22 mouse cellular contexts compared by ENCODE assay signal in the genomic region with DNA sequence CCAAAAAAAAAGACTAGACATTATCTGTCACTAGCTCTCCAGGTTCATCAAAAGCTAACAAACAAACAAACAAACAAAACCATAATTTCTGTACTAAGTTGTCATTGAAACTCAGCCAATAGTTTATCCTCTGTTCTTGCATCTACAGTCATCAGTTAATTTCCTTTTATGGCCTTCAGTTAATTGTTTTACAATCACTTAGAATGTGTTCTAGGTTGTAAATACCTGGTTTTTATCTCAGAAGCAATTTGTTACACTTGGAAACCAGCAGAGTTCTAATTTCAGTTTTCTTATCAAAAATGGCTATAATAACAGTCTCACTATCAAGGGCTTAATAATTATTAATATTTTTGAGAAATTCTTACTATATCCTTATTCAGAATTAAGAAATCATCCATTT. TPM values are rescaled to one million over a fixed set of nuclear protein-coding genes. Genes with fewer than 3 reads are reported as not detected.
A peak's percentile ranks its signal among the peaks of the same experiment; 100 is the strongest.
DNase-seq lines count a peak whose midpoint lies in the region; ATAC-seq and TF ChIP-seq lines count a peak whose summit lies in the region.
"Had no signal": no experiment of that assay in that cellular context is flagged by ENCODE, and none has a peak within 500 bp of the region (broad histone marks: within the 10 kb centered on the region; RNA-seq: fewer than 3 reads in every experiment).

No protein-coding gene starts in this region.

- 0 out of 2 replicates have a peak, but pooled peaks have one; percentile 23 for ATAC-seq in intestine, embryonic 14.5 days (replicated peaks; ENCODE audit: low FRiP score, low TSS enrichment, low read depth)
- ATAC-seq in intestine, embryonic 15.5 days: peak; percentile 82
- 0 out of 2 replicates have a peak, but pooled peaks have one; percentile 60 for ATAC-seq in intestine, postnatal 0 days
- ATAC-seq: forebrain, embryonic 13.5 days; forebrain, embryonic 15.5 days; forebrain, postnatal 0 days had no signal

- no peaks in the 10 kb centered on the region for H3K4me1 ChIP-seq in intestine, embryonic 14.5 days (replicated peaks; ENCODE audit: control insufficient read depth, insufficient read depth, low read length)
- no peaks in the 10 kb centered on the region for H3K4me1 ChIP-seq in intestine, embryonic 15.5 days (replicated peaks)
- no peaks in the 10 kb centered on the region for H3K4me1 ChIP-seq in intestine, postnatal 0 days (replicated peaks; ENCODE audit: control insufficient read depth, insufficient read depth, low read length)
- H3K4me1 ChIP-seq: embryonic facial prominence, embryonic 10.5 days; embryonic facial prominence, embryonic 12.5 days; forebrain, embryonic 13.5 days; forebrain, embryonic 15.5 days had no signal

- no peak overlapping the region for H3K9ac ChIP-seq in intestine, embryonic 14.5 days (ENCODE audit: low read length)
- no peak overlapping the region for H3K9ac ChIP-seq in intestine, embryonic 15.5 days
- no peak overlapping the region for H3K9ac ChIP-seq in intestine, postnatal 0 days (ENCODE audit: low read depth, low read length)
- H3K9ac ChIP-seq: embryonic facial prominence, embryonic 12.5 days; forebrain, embryonic 13.5 days; forebrain, embryonic 15.5 days; forebrain, postnatal 0 days had no signal

- H3K9me3 ChIP-seq in intestine, embryonic 14.5 days (ENCODE audit: control insufficient read depth, low read length): no peaks in the 10 kb centered on the region
- no peaks in the 10 kb centered on the region for H3K9me3 ChIP-seq in intestine, embryonic 15.5 days
- no peaks in the 10 kb centered on the region for H3K9me3 ChIP-seq in intestine, postnatal 0 days (ENCODE audit: control insufficient read depth)
- H3K9me3 ChIP-seq: embryonic facial prominence, embryonic 10.5 days; embryonic facial prominence, embryonic 12.5 days; forebrain, embryonic 13.5 days; forebrain, embryonic 15.5 days had no signal

- no peak overlapping the region for H3K4me3 ChIP-seq in intestine, embryonic 14.5 days (ENCODE audit: low read depth, low read length)
- no peak overlapping the region for H3K4me3 ChIP-seq in intestine, embryonic 15.5 days (replicated peaks)
- H3K4me3 ChIP-seq in intestine, postnatal 0 days (ENCODE audit: low read depth, low read length): no peak overlapping the region
- H3K4me3 ChIP-seq: embryonic facial prominence, embryonic 10.5 days; embryonic facial prominence, embryonic 12.5 days; forebrain, embryonic 13.5 days; forebrain, embryonic 15.5 days had no signal

- no peak for DNase-seq in intestine, embryonic 14.5 days (ENCODE audit: low spot score)
- DNase-seq in kidney, adult 9 months: no peak
- DNase-seq in natural killer cell, adult 2 months (ENCODE audit: low spot score in 2 of 2): no peak
- DNase-seq: adrenal gland, adult 2 months; adrenal gland, postnatal 10 days; adrenal gland, postnatal 25 days; cerebellum, adult 11-12 months; cerebellum, adult 2 months; cerebellum, adult 9-10 months; cerebellum, postnatal 10 days; cerebellum, postnatal 25 days; forebrain, postnatal 0 days had no signal

- H3K4me2 ChIP-seq in intestine, embryonic 14.5 days (ENCODE audit: low read length): no peak overlapping the region
- no peak overlapping the region for H3K4me2 ChIP-seq in intestine, embryonic 15.5 days (replicated peaks)
- no peak overlapping the region for H3K4me2 ChIP-seq in intestine, postnatal 0 days (replicated peaks; ENCODE audit: low read depth)
- H3K4me2 ChIP-seq: embryonic facial prominence, embryonic 12.5 days; forebrain, embryonic 13.5 days; forebrain, embryonic 15.5 days had no signal

- H3K27ac ChIP-seq in intestine, embryonic 14.5 days (ENCODE audit: low read depth): no peak overlapping the region
- no peak overlapping the region for H3K27ac ChIP-seq in intestine, embryonic 15.5 days
- H3K27ac ChIP-seq in intestine, postnatal 0 days (ENCODE audit: low read depth, low read length): no peak overlapping the region
- H3K27ac ChIP-seq: embryonic facial prominence, embryonic 10.5 days; embryonic facial prominence, embryonic 12.5 days; forebrain, embryonic 13.5 days; forebrain, embryonic 15.5 days had no signal

- no peak for TF ChIP-seq CTCF in intestine, postnatal 0 days (IDR thresholded peaks at IDR 0.05; ENCODE audit: low read depth)

- H3K36me3 ChIP-seq in intestine, embryonic 14.5 days (ENCODE audit: control insufficient read depth, insufficient read depth, low read length): no peaks in the 10 kb centered on the region
- H3K36me3 ChIP-seq in intestine, embryonic 15.5 days: no peaks in the 10 kb centered on the region
- H3K36me3 ChIP-seq in intestine, postnatal 0 days (ENCODE audit: control insufficient read depth, insufficient read depth): no peaks in the 10 kb centered on the region
- H3K36me3 ChIP-seq: embryonic facial prominence, embryonic 10.5 days; embryonic facial prominence, embryonic 12.5 days; forebrain, embryonic 15.5 days had no signal

- H3K27me3 ChIP-seq in intestine, embryonic 14.5 days (replicated peaks; ENCODE audit: control insufficient read depth, insufficient read depth, low read length): no peaks in the 10 kb centered on the region
- no peaks in the 10 kb centered on the region for H3K27me3 ChIP-seq in intestine, embryonic 15.5 days (replicated peaks)
- no peaks in the 10 kb centered on the region; the same call in 1 of the 2 replicates for H3K27me3 ChIP-seq in intestine, postnatal 0 days (replicated peaks; ENCODE audit: control insufficient read depth, insufficient read depth, low read length)
- H3K27me3 ChIP-seq: embryonic facial prominence, embryonic 12.5 days; forebrain, embryonic 13.5 days; forebrain, embryonic 15.5 days had no signal

RNA-seq across cellular contexts. Expression of a gene that starts 3.1 kb away (rescaled TPM):
- not detected in 2 replicates for polyA plus RNA-seq in intestine, embryonic 14.5 days (2014; fragmentation: Nextera tagmentation; extraction: Ambion mirVana)
- not detected in 2 replicates for polyA plus RNA-seq in intestine, embryonic 15.5 days (2015; fragmentation: Nextera tagmentation; extraction: Ambion mirVana)
- not detected in 2 replicates for polyA plus RNA-seq in intestine, postnatal 0 days (2015; fragmentation: Nextera tagmentation; extraction: Ambion mirVana)
- polyA plus RNA-seq: adrenal gland, adult 2 months; C2C12; cerebellum, adult 2 months; cortical plate, adult 2 months; embryonic facial prominence, embryonic 10.5 days; embryonic facial prominence, embryonic 12.5 days; embryonic facial prominence, embryonic 14.5 days; forebrain, embryonic 11.5 days; forebrain, embryonic 13.5 days; forebrain, embryonic 15.5 days; forebrain, postnatal 0 days had no signal

RNA-seq across cellular contexts. Expression of a gene that starts 37.4 kb away (rescaled TPM):
- polyA plus RNA-seq in intestine, embryonic 14.5 days (2014; fragmentation: Nextera tagmentation; extraction: Ambion mirVana): not detected in 2 replicates
- polyA plus RNA-seq in intestine, embryonic 15.5 days (2015; fragmentation: Nextera tagmentation; extraction: Ambion mirVana): not detected in 2 replicates
- not detected in 2 replicates for polyA plus RNA-seq in intestine, postnatal 0 days (2015; fragmentation: Nextera tagmentation; extraction: Ambion mirVana)
- polyA plus RNA-seq: adrenal gland, adult 2 months; C2C12; cerebellum, adult 2 months; cortical plate, adult 2 months; embryonic facial prominence, embryonic 10.5 days; embryonic facial prominence, embryonic 12.5 days; embryonic facial prominence, embryonic 14.5 days; forebrain, embryonic 11.5 days; forebrain, embryonic 13.5 days; forebrain, embryonic 15.5 days; forebrain, postnatal 0 days had no signal

Comparison
In these comparisons a context has a peak if more than half of its experiments do, and no peak if none do; other contexts are left out.
1. ATAC-seq: peak in every context shown above with its lines; median percentile 82 in intestine, embryonic 15.5 days; 60 in intestine, postnatal 0 days; 23 in intestine, embryonic 14.5 days.